Mouse (Mus musculus) neutrophil, adult 5-6 weeks (primary cell): ENCODE results near the gene Znrd1as. TPM values are rescaled to one million over a fixed set of nuclear protein-coding genes. Genes with fewer than 3 reads are reported as not detected.
"Not testable (repeated sequence)": the region's sequence is repeated elsewhere in the genome, so short reads cannot be mapped to it uniquely, and the experiment has no call there.

Experiments used
- ATAC-seq: fragments of 151-379, 151-347 bp; 2 replicates; pipeline ENCODE4 v1.8.0; 2017; ENCODE audit warnings: mild to moderate bottlenecking, moderate TSS enrichment; ENCODE audit not compliant: insufficient number of reproducible peaks, poor library complexity, low FRiP score, severe bottlenecking; ENCODE audit errors: extremely low read depth
- total RNA-seq: library from RNA; stranded (forward); fragments of 200-1000 nt; gene quantifications from 2 replicates; pipeline ENCODE4 v1.2.3, GENCODE M21; 2017

Znrd1as gene
- total RNA-seq, 1 experiment from 2014 or later = 6.1 TPM

DNA sequence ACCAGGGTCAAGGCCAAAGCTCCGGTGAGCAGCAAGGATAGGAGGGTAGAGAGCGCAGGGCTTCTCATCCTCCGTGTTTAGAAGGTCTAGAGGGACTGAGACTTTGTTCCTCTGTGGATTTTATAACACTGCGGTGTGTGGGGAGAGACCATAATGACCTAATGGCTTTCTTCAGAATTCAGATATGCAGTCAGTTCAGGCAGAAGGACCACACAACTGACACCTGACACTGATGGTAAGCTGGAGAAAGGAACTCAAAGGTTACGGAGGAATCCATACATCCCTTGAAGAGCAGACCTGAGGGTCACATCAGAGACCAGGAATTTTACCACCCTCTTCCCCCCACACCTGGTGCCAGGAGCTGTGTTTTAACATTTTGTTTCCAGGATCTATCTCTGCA is 31.0 kb downstream of the Znrd1as start, which contains the start of gene H2-M5:
Gene H2-M5, minus strand, starts transcription at position 101 of the 400 bp plus-strand sequence.
- ATAC-seq = no peak

GRCm38 (mm10) chr17:36990630-36991029 is 32.2 kb downstream of the Znrd1as start:
- ATAC-seq = not testable (repeated sequence)

GRCm38 (mm10) chr17:36992336-36993104 is 34.1 kb downstream of the Znrd1as start:
- ATAC-seq = no peak

GRCm38 (mm10) chr17:36993770-36994325 is 35.5 kb downstream of the Znrd1as start:
- ATAC-seq = no peak

GRCm38 (mm10) chr17:36994528-36994927 is 36.1 kb downstream of the Znrd1as start:
- ATAC-seq = no peak

DNA sequence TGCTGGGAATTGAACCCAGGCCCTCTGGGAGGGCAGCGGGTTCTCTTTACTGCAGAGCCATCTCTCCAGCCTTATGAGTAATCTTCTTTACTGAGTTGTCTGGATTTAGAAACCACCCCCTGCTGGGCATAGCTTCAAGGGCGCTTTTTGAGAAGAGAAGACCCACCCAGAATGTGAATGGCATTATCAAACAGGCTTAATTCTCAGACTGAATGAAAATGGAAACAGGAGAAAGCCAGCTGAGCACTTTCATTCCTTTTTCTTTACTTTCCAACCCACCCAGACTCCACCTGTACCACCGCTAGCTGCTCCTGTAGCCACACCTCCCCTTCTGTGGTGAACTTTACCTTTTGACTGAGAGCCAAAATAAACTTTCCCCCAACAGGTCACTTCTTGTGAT is 37.1 kb downstream of the Znrd1as start:
- no peak for ATAC-seq

DNA sequence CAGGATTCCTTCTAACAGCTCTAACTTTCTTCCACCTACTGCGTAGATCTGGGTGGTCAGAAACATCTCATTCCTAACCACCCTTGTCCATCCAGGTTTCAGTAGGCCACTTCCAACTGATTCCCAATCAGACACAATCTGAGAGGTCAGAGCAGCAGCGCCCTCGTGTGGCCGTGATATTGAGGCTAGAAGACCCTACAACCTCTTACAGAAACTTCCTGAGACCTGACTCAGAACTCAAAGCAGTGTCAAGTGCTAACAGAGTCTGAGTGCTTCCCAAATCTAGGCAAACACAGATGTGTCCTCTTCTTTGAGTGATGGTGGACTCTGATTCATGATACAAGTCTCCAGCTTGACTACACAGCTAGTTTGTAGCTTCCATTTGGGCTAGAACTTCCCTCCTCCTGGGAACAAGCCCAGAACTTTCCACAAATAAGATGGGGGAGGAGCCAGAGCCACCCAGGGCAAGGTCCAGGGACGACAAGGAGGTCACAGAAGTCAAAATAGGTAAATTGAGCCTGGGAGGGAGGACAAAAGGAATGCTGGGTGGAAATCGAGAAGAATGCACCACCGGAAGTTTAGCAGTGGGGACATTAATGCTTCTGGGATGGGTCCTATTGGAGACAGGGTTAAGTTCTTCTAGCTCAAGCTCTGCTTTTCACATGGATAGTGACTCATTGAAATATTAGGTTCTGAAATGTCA is 38.8 kb downstream of the Znrd1as start:
- peak; percentile 9; the same call in 1 of the 2 replicates for ATAC-seq

DNA sequence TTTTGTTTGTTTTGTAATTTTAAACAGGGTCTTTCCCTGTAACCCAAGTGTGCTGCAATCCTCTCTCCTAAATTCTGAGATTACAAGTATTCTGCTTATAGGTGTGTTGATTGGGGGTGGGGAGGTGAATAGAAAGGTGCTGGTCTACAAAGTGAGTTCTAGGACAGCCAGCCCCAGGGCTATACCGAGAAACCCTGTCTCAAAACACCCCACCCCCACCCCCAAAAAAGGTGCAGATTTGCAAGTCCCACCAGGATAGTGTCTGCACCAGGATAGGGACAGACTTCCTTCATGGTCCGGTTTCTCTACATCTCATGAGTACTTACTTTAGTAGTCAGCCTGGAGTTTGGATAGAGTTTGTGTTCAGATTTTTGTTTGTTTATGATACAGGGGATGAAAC is 40.1 kb downstream of the Znrd1as start:
- no peak for ATAC-seq

DNA sequence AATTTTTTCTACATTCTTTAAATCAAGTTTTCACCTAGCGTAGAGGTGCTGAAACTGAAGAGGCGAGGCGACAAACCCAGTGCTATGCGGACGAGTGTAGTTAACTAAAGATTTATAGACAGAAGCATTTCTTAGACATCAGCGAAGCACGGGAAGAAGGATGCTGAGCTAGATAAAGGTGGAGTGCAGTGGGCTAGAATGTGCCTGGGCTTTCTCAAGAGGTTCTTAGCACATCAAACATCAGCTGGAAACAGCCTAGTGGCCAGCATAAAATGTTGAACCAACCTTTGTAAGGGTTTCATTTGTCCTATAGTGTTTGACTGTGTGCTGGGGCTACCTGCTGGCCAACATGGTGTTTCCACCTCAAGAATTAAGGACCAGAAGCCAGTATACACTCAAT is 42.5 kb downstream of the Znrd1as start, which contains the start of gene Zfp57:
Gene Zfp57, plus strand, starts transcription at position 301 of the 400 bp plus-strand sequence.
- ATAC-seq = no peak

DNA sequence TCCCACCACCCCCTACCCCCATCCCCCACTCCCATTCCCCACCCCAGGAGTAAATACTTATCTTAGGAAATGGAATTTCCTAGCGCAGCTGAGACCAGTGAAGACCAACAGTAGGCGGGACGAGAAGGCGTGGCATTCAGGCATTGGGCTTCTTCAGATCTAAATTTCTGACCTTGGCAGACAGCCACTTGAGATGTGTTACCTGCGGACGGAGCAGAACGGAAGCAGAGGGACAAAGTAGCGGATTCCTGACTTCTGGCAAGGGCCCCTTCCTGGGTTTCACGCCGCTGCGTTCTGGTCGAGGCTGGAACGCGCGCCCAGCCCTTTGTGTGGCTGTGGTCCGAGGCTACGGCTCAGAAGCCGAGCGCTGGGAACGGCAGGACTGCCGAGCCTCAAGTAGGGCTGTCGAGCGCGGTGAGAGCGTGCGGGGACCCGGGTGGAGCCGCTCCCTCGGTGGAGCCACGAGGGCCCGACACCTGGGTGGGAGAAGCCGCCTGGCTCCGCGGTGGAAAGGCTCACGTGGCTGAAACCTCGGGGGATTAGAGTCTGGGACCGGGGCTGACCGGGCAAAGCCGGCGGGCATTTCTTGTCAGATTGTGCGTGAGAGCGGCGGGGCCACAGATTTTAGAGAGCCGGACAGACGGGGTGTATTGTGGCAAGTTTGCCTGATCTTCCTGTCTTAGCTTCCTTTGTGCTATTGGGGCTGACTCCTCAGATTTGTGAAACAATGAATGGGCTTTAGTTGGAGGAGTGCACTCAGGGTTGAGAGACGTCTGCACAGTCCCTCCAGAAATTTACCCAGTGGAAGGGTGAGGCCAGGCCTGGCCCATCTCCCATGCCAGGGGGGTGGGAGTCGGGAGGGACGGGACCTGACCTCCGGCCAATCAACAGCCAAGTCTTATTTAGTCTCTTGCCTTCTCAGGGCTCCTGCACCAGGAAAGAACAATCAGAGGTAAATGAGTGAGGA is 44.3 kb downstream of the Znrd1as start:
- ATAC-seq = no peak

GRCm38 (mm10) chr17:37003366-37003765 is 45.0 kb downstream of the Znrd1as start:
- no peak for ATAC-seq

- no peak for ATAC-seq
These were observed 49.8 kb downstream of the Znrd1as start for GRCm38 (mm10) chr17:37008161-37008560.

GRCm38 (mm10) chr17:37009460-37010042 is 51.2 kb downstream of the Znrd1as start:
- no peak for ATAC-seq

- ATAC-seq = no peak
These were observed 53.3 kb downstream of the Znrd1as start for GRCm38 (mm10) chr17:37011719-37012118.

GRCm38 (mm10) chr17:37012141-37012540 is 53.7 kb downstream of the Znrd1as start:
- no peak for ATAC-seq
